Mouse (Mus musculus) heart, embryonic 15.5 days (tissue): ENCODE results near the gene Olfr934. TPM values are rescaled to one million over a fixed set of nuclear protein-coding genes. Genes with fewer than 3 reads are reported as not detected.

Experiments used
- ATAC-seq: fragments of 200-750 bp; cut with Nextera tagmentation; replicated peaks from 2 replicates; pipeline ENCODE4 v1.8.0; 2017; ENCODE audit warnings: low read depth, moderate TSS enrichment; ENCODE audit not compliant: insufficient number of reproducible peaks, insufficient read depth, low FRiP score
- H3K27ac ChIP-seq: fragments of 300-500 bp; sonication (generic); 2 replicates; pipeline ENCODE4 v1.5.1; 2015; ENCODE audit warnings: mild to moderate bottlenecking, inconsistent platforms
- H3K27me3 ChIP-seq: fragments of 300-500 bp; sonication (generic); 2 replicates; pipeline ENCODE4 v1.6.1; 2015; ENCODE audit warnings: inconsistent platforms
- H3K36me3 ChIP-seq: fragments of 300-500 bp; sonication (generic); 2 replicates; pipeline ENCODE4 v1.6.1; 2015; ENCODE audit warnings: mild to moderate bottlenecking, inconsistent platforms
- H3K4me1 ChIP-seq: fragments of 300-500 bp; sonication (generic); replicated peaks from 2 replicates; pipeline ENCODE4 v1.6.1; 2015; ENCODE audit warnings: inconsistent platforms
- H3K4me2 ChIP-seq: fragments of 300-500 bp; sonication (generic); 2 replicates; pipeline ENCODE4 v1.6.1; 2015; ENCODE audit warnings: inconsistent platforms, mild to moderate bottlenecking, moderate library complexity
- H3K4me3 ChIP-seq: fragments of 300-500 bp; sonication (generic); 2 replicates; pipeline ENCODE4 v1.5.1; 2015; ENCODE audit warnings: mild to moderate bottlenecking, inconsistent platforms
- H3K9ac ChIP-seq: fragments of 300-500 bp; sonication (generic); 2 replicates; pipeline ENCODE4 v1.6.1; 2015; ENCODE audit warnings: mild to moderate bottlenecking, inconsistent platforms
- H3K9me3 ChIP-seq: fragments of 300-500 bp; sonication (generic); replicated peaks from 2 replicates; pipeline ENCODE4 v1.6.1; 2016; ENCODE audit warnings: inconsistent platforms
- WGBS: fragments of 180-500 bp; shearing (Covaris S2); methylation state at CpG from one replicate; pipeline ENCODE4 v1.1.7; 2015; ENCODE audit warnings: mixed read lengths; 5-methylcytosine and 5-hydroxymethylcytosine counted together
- polyA plus RNA-seq: library from polyadenylated mRNA; unstranded; fragments of >200 nt; fragmentation: Nextera tagmentation; extraction: Ambion mirVana; gene quantifications from 2 replicates; pipeline ENCODE4 v1.2.1, GENCODE M21; 2015

The Olfr934 gene
- not detected in 2 replicates for polyA plus RNA-seq

- H3K27ac ChIP-seq = no peak within 1 kb of the TSS
- ATAC-seq = no peak
- WGBS = 81% methylated on average over 2 of the region's 2 CpGs
- no peaks in the 10 kb centered on the region for H3K36me3 ChIP-seq
- no peaks in the 10 kb centered on the region for H3K9me3 ChIP-seq
- H3K4me3 ChIP-seq = no peak within 1 kb of the TSS
- no peaks in the 10 kb centered on the region for H3K4me1 ChIP-seq
- no peaks in the 10 kb centered on the region for H3K27me3 ChIP-seq
- no peak within 1 kb of the TSS for H3K4me2 ChIP-seq
- H3K9ac ChIP-seq = no peak within 1 kb of the TSS
Observed at GRCm38 (mm10) chr9:38988215-38988614, at the start of gene Olfr934. Gene Olfr934 (minus strand): TSS chr9:38988315.

- no peak within 1 kb of the TSS for H3K4me3 ChIP-seq
- H3K27me3 ChIP-seq = no peaks in the 10 kb centered on the region
- H3K27ac ChIP-seq = no peak within 1 kb of the TSS
- ATAC-seq = no peak
- 67% methylated on average over 1 of the region's 1 CpGs for WGBS
- no peak within 1 kb of the TSS for H3K4me2 ChIP-seq
- H3K9me3 ChIP-seq = no peaks in the 10 kb centered on the region
- H3K4me1 ChIP-seq = no peaks in the 10 kb centered on the region
- H3K9ac ChIP-seq = no peak within 1 kb of the TSS
- H3K36me3 ChIP-seq = no peaks in the 10 kb centered on the region
Observed at GRCm38 (mm10) chr9:39023277-39023676, 35.2 kb upstream of the Olfr934 start, which contains the start of gene Olfr146. Gene Olfr146 (minus strand): TSS chr9:39023377.

- WGBS = 73% methylated on average over 2 of the region's 2 CpGs
- Histone ChIP-seq H3K27me3 (no peaks in the 10 kb centered on the region), H3K9me3 (no peaks in the 10 kb centered on the region), H3K4me2 (no peak within 1 kb of the TSS), H3K4me1 (no peaks in the 10 kb centered on the region), H3K36me3 (no peaks in the 10 kb centered on the region), H3K4me3 (no peak within 1 kb of the TSS), H3K9ac (no peak within 1 kb of the TSS), H3K27ac (no peak within 1 kb of the TSS)
- no peak for ATAC-seq
Observed at GRCm38 (mm10) chr9:38999583-38999982, 11.5 kb upstream of the Olfr934 start, which contains the start of gene Olfr935. Gene Olfr935 (minus strand): TSS chr9:38999683.

GRCm38 (mm10) chr9:38972013-38972412 lies 16.1 kb downstream of the Olfr934 start, which contains the start of gene Olfr933:
Gene Olfr933 (plus strand): TSS chr9:38972313.
- no peak within 1 kb of the TSS for H3K27ac ChIP-seq
- no peaks in the 10 kb centered on the region for H3K9me3 ChIP-seq
- ATAC-seq = no peak
- no peak within 1 kb of the TSS for H3K4me3 ChIP-seq
- no peaks in the 10 kb centered on the region for H3K36me3 ChIP-seq
- WGBS = 70% methylated on average over 4 of the region's 4 CpGs
- H3K4me1 ChIP-seq = no peaks in the 10 kb centered on the region
- no peaks in the 10 kb centered on the region for H3K27me3 ChIP-seq
- no peak within 1 kb of the TSS for H3K4me2 ChIP-seq
- no peak within 1 kb of the TSS for H3K9ac ChIP-seq

- WGBS = 64% methylated on average over 4 of the region's 4 CpGs
- Histone ChIP-seq H3K4me1 (no peaks in the 10 kb centered on the region), H3K9me3 (no peaks in the 10 kb centered on the region)
Observed at GRCm38 (mm10) chr9:38954124-38954416, 34.0 kb downstream of the Olfr934 start.

GRCm38 (mm10) chr9:38953401-38954123 lies 34.6 kb downstream of the Olfr934 start:
- Histone ChIP-seq H3K4me2 (no peak overlapping the region), H3K4me3 (no peak overlapping the region), H3K36me3 (no peaks in the 10 kb centered on the region), H3K27me3 (no peaks in the 10 kb centered on the region), H3K9ac (no peak overlapping the region), H3K27ac (no peak overlapping the region), H3K9me3 (no peaks in the 10 kb centered on the region), H3K4me1 (no peaks in the 10 kb centered on the region)
- WGBS = 55% methylated on average over 7 of the region's 7 CpGs
- no peak for ATAC-seq

More at GRCm38 (mm10) chr9:38954124-38954416, 34.0 kb downstream of the Olfr934 start:
- H3K36me3 ChIP-seq = no peaks in the 10 kb centered on the region
- no peak overlapping the region for H3K4me2 ChIP-seq
- no peak overlapping the region for H3K4me3 ChIP-seq
- no peak for ATAC-seq
- H3K27ac ChIP-seq = no peak overlapping the region
- no peak overlapping the region for H3K9ac ChIP-seq
- no peaks in the 10 kb centered on the region for H3K27me3 ChIP-seq

Other genes starting within 250 kb of the Olfr934 start
- gene Olfr920, start 236.0 kb downstream of the Olfr934 start, polyA plus RNA-seq = 0.03 TPM in 1 of 2 replicates, not detected in the other
- gene Olfr921, start 215.2 kb downstream of the Olfr934 start, polyA plus RNA-seq = not detected in 2 replicates
- not detected in 2 replicates for gene Olfr922, start 173.7 kb downstream of the Olfr934 start, polyA plus RNA-seq
- not detected in 2 replicates for gene Olfr923, start 161.8 kb downstream of the Olfr934 start, polyA plus RNA-seq
- not detected in 2 replicates for gene Olfr924, start 143.9 kb downstream of the Olfr934 start, polyA plus RNA-seq
- not detected in 2 replicates for gene Olfr26, start 133.3 kb downstream of the Olfr934 start, polyA plus RNA-seq
- not detected in 2 replicates for gene Olfr926, start 111.2 kb downstream of the Olfr934 start, polyA plus RNA-seq
- gene Olfr930, start 58.5 kb downstream of the Olfr934 start, polyA plus RNA-seq = not detected in 2 replicates
- not detected in 2 replicates for gene Olfr933, start 16.0 kb downstream of the Olfr934 start, polyA plus RNA-seq
- not detected in 2 replicates for gene Olfr935, start 11.4 kb upstream of the Olfr934 start, polyA plus RNA-seq
- not detected in 2 replicates for gene Olfr146, start 35.1 kb upstream of the Olfr934 start, polyA plus RNA-seq
- gene Olfr937, start 76.6 kb upstream of the Olfr934 start, polyA plus RNA-seq = not detected in 2 replicates
- not detected in 2 replicates for gene Olfr938, start 90.6 kb upstream of the Olfr934 start, polyA plus RNA-seq
- gene Olfr27, start 139.8 kb upstream of the Olfr934 start, polyA plus RNA-seq = not detected in 2 replicates
- not detected in 2 replicates for gene Olfr943, start 178.0 kb upstream of the Olfr934 start, polyA plus RNA-seq
- gene Olfr944, start 213.6 kb upstream of the Olfr934 start, polyA plus RNA-seq = not detected in 2 replicates